Mouse (Mus musculus) adrenal gland, postnatal 14 days (tissue): ENCODE measurements at regions not wholly inside any gene's neighbourhood (a gene's known extent, or its start where the extent isn't known, plus 50 kb on each side); places are given as distances from the start of the nearest gene placed in this dataset.

Experiments
- DNase-seq: peaks from one replicate; pipeline ENCODE4 v3.0.0; 2021; ENCODE audit warnings: mixed read lengths

DNA sequence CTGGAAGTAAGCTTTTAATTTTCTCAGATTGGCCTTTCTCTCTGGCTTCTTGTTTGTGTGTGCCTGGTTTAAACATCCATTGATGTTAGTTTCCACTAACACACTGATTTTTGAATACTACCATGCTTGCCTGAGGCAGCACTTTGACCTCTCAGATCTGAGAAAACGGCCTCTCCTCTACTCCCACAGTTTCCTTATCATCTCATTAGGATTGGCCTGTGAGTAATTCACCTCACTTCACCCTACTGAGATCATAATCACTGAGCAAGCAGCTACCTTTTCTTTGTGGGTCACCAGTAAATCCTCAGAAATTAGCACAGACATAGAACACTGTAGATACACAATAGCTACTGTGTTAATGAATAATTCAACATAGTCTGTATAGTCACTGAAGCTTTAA is 74.5 kb upstream of the Far2 start:
- no peak for DNase-seq

DNA sequence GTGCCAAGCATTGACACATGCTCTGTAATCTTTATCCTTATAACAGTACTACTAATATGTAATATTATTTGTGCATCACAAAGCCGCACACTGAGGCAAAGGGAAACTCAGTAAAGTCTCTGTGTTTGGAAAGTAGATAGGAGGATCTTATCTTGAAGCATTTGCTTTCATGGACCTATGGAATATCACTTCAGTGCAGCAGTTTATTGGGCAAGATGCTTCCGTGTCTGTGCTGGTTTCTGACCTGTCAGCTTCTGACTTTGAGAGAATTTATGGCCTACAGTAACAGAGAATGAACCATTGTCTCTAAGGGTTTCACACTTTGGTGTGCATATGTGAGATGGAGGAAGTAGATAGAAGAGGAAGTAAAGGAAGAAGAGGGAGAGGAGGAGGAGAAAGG is 74.0 kb upstream of the Far2 start:
- DNase-seq, result no peak

DNA sequence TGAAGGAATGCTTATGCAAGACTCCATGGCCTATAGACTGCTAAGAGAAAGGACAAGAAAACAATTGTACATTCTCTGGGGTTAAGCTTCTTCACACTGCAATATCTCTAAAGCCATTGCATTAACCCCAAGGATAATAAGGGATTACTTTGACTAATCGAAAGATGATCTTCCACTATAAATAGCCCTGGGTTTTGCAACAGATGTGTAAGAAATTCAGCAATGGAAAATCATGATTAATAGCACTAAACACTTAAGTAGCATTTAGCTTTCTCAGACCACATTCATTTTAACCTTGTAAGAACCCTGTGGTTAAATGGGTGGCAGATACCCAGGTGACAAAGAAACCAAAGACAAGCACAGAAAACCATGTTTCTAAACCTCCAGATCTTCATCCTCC is 71.1 kb upstream of the Far2 start:
- no peak for DNase-seq

DNA sequence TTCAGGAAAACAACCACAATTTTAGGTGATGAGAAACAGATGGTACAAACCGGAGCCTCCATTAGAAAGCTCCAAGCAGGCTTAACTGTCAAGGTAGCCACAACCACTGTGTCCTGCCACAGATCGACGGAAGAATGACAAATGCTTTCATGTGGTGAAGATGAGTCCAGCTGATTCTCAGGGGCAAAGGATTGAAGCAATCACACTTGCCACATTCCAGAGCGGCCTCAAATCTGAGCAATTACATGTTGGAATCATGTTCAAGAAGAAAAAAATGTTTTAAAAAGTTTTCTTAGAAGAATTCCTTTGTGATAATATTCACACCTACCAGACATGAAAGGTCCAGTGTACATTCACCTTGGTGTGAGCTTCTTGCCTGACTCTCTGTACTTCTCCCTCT is 57.7 kb upstream of the Far2 start:
- DNase-seq, result no peak
